Mouse (Mus musculus) midbrain, embryonic 14.5 days (tissue): ENCODE measurements around the gene Gon4l. TPM values are rescaled to one million over a fixed set of nuclear protein-coding genes. Genes with fewer than 3 reads are reported as not detected.
"Not testable (repeated sequence)": the region's sequence is repeated elsewhere in the genome, so short reads cannot be mapped to it uniquely, and the experiment has no call there.

Experiments used
- ATAC-seq: fragments of 200-750 bp; cut with Nextera tagmentation; 2 replicates; pipeline ENCODE4 v1.8.0; 2017; ENCODE audit warnings: moderate number of reproducible peaks, moderate library complexity; ENCODE audit not compliant: low FRiP score, low TSS enrichment
- DNase-seq: peaks from one replicate; pipeline ENCODE4 v3.0.0-alpha.2; 2015
- H3K27ac ChIP-seq: fragments of 300-500 bp; sonication (generic); replicated peaks from 2 replicates; pipeline ENCODE4 v1.5.1; 2014; ENCODE audit warnings: mild to moderate bottlenecking, low read depth, low read length, moderate library complexity
- H3K27me3 ChIP-seq: fragments of 300-500 bp; sonication (generic); 2 replicates; pipeline ENCODE4 v1.6.1; 2014; ENCODE audit warnings: low read length, control low read depth, mixed read lengths; ENCODE audit not compliant: control insufficient read depth, insufficient read depth
- H3K36me3 ChIP-seq: fragments of 300-500 bp; sonication (generic); 2 replicates; pipeline ENCODE4 v1.6.1; 2014; ENCODE audit warnings: low read length, control low read depth; ENCODE audit not compliant: control insufficient read depth, insufficient read depth
- H3K4me1 ChIP-seq: fragments of 300-500 bp; sonication (generic); 2 replicates; pipeline ENCODE4 v1.6.1; 2014; ENCODE audit warnings: mild to moderate bottlenecking, antibody characterized with exemption, low read length, control low read depth; ENCODE audit not compliant: control insufficient read depth, insufficient read depth
- H3K4me2 ChIP-seq: fragments of 300-500 bp; sonication (generic); 2 replicates; pipeline ENCODE4 v1.6.1; 2014; ENCODE audit warnings: mild to moderate bottlenecking, low read length, moderate library complexity
- H3K4me3 ChIP-seq: fragments of 300-500 bp; sonication (generic); replicated peaks from 2 replicates; pipeline ENCODE4 v1.5.1; 2014; ENCODE audit warnings: low read depth, low read length
- H3K9ac ChIP-seq: fragments of 300-500 bp; sonication (generic); replicated peaks from 2 replicates; pipeline ENCODE4 v1.6.1; 2014; ENCODE audit warnings: mild to moderate bottlenecking, low read length, moderate library complexity
- H3K9me3 ChIP-seq: fragments of 300-500 bp; sonication (generic); 2 replicates; pipeline ENCODE4 v1.6.1; 2016; ENCODE audit warnings: low read length, control low read depth, mixed read lengths; ENCODE audit not compliant: control insufficient read depth
- WGBS: fragments of 180-500 bp; shearing (Covaris S2); extraction: QIAGEN DNeasy Blood & Tissue Kit; methylation state at CpG from one replicate; pipeline ENCODE4 v1.1.7; 2014; 5-methylcytosine and 5-hydroxymethylcytosine counted together
- polyA plus RNA-seq: library from polyadenylated mRNA; unstranded; fragments of >200 nt; fragmentation: Nextera tagmentation; extraction: Ambion mirVana; gene quantifications from 2 replicates; pipeline ENCODE4 v1.2.1, GENCODE M21; 2014

Gon4l gene
- polyA plus RNA-seq, 1 experiment from 2014 or later = 18.3 TPM

DNA sequence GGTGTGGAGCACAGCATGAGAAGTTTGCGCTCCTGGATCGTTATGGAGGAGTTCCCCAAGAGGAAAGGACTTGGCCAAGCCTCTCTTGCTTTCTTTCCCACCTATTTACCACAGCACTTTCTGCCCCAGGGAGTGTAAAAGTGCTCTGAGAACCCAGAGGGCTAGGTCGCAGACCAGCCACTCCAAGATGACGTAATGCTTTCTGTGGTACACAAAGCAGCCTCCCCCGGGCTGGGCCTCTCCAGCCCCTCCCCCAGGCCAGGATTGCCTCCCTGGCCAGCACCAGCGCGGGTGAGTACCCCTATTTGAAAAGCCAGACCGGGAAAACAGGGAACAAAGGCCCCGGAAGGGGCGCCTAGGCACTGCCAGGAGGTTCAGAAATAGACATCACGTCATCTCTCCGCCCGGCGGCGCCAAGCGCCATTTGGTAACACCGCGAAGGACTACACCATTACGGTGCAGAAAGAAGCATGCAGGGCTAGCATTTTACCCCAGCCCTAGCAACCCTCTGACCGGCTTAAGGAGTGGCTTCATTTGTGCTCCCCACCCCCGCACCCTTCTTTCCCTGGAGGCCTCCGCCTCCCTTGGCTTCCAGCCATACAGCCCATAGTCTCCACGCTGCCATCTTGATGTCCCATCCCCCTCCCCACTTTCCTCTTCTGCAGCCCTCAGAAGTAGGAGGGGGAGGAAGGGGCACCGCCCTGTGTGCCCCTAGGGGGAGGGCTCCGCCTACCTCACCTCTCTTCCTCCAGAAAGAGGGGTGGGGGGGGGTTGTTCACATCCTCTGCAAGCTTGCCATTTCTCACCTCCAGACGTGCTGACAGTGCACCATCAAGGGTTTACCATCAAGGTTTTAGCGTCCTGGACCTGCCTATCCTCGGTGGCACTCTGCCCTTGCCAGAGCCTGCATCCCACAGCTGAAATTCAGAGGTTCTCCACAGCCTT lies 3.6 kb upstream of the Gon4l start:
- not testable (repeated sequence) for H3K36me3 ChIP-seq, H3K4me1 ChIP-seq, H3K9me3 ChIP-seq, H3K27me3 ChIP-seq
- under 1% methylated on average over 21 of the region's 28 CpGs for WGBS
- H3K4me2 ChIP-seq = peak overlapping the region; percentile 48
- H3K27ac ChIP-seq = peak overlapping the region; percentile 89
- peak overlapping the region; percentile 48; the same call in 1 of the 2 replicates for H3K9ac ChIP-seq
- ATAC-seq (peak; percentile 82), DNase-seq (peak; percentile 85)
- peak overlapping the region; percentile 45 for H3K4me3 ChIP-seq

DNA sequence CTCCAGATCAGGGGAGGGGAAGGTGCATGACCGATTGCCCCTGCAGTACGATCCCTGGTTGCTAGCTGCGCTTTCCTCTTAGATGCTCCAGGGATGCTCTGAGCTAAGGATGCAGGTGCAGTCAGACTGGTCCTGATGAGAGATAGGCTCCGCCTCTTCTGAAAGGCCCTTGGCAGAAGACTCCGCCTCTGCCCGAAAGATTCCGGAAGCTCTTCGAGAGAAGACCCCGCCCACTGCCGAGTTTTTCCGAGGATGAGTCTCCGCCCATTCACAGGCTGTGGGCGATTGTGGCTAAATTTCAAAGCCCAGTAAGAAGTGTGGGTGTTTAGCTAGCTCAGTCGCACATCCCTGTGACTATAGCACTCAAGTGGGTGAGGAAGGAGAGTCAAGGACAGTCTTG lies 2.6 kb upstream of the Gon4l start:
- peak; percentile 77 for ATAC-seq
- WGBS = under 1% methylated on average over 14 of the region's 14 CpGs
- H3K4me1 ChIP-seq, H3K27me3 ChIP-seq, H3K36me3 ChIP-seq, H3K27ac ChIP-seq, H3K9me3 ChIP-seq, H3K9ac ChIP-seq: not testable (repeated sequence)
- Histone ChIP-seq H3K4me3 (peak overlapping the region; percentile 45), H3K4me2 (peak overlapping the region; percentile 48)
- peak; percentile 88 for DNase-seq

DNA sequence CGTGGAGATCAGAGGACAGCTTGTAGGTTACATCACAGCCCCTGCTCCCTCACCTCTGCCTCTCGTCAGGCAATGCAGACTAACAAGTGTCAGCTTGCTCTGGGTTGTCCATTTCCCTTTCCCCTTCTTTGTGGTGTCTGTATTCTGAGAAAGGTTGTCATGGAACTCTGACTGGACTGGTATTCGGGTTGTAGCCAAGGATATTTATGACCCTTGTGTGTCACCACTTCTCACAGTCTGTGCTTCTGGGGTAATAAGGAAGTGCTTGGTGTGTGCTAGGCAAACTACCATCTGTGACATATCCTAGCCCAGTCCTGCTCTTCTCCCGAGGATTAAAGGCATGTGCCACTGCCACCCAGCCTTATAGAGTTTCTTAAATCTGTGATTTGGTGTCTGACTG lies 14.1 kb downstream of the Gon4l start:
- H3K27me3 ChIP-seq = no peaks in the 10 kb centered on the region
- DNase-seq (no peak), ATAC-seq (no peak)
- no peak overlapping the region for H3K4me2 ChIP-seq
- H3K4me3 ChIP-seq = no peak overlapping the region
- no peaks in the 10 kb centered on the region for H3K4me1 ChIP-seq
- no peak overlapping the region for H3K9ac ChIP-seq
- no peak overlapping the region for H3K27ac ChIP-seq
- H3K36me3 ChIP-seq = peaks cover 31% of the 10 kb centered on the region
- WGBS = 94% methylated on average over 4 of the region's 4 CpGs
- no peaks in the 10 kb centered on the region for H3K9me3 ChIP-seq

DNA sequence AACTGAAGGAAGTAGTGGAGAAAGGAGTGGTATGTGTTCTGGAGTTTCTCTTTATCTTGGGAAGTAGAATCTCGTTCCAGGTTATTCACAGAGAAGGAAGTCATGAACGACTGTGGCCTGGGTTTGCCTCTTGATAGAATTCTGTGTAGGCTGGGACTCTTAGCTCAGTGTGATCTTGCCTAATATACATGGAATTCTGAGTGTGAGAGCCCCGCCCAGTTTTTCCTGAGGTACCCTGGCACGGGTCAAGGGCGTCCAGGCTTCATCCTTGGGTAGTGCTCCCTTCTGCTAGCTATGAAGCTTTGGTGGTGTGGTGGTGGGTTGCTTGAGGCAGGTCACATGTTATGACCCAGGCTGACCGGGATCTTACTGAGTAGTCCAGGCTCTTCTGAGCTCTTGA lies 20.8 kb downstream of the Gon4l start:
- Histone ChIP-seq H3K27me3 (no peaks in the 10 kb centered on the region), H3K9me3 (no peaks in the 10 kb centered on the region), H3K36me3 (peaks cover 63% of the 10 kb centered on the region), H3K9ac (no peak overlapping the region), H3K4me1 (no peaks in the 10 kb centered on the region), H3K4me3 (no peak overlapping the region), H3K27ac (no peak overlapping the region), H3K4me2 (no peak overlapping the region)
- DNase-seq = no peak
- ATAC-seq = no peak
- WGBS = 93% methylated on average over 6 of the region's 6 CpGs

DNA sequence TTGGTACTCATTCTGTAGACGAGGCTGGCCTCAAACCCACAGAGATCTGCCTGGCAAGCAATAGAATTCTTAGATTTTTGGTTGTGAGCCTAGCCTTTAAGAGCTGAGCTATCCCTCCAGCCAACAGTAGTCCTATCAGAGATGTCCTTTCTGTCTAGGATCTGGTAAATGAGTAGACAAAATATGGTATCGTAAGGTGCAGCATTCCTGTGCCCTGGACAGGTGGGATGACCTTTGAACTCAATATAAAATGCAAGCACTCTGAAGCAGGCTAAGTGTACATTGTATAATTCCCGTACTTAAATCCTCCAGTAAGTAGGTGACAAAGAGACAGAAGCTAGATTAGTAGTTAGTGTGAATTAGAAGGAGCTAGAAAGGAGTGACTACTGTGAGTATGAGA lies 27.1 kb downstream of the Gon4l start:
- Histone ChIP-seq H3K27ac (no peak overlapping the region), H3K9me3 (no peaks in the 10 kb centered on the region), H3K36me3 (peaks cover 88% of the 10 kb centered on the region), H3K4me2 (no peak overlapping the region), H3K27me3 (no peaks in the 10 kb centered on the region), H3K9ac (no peak overlapping the region), H3K4me1 (no peaks in the 10 kb centered on the region), H3K4me3 (no peak overlapping the region)
- ATAC-seq (no peak), DNase-seq (no peak)
- 96% methylated on average over 3 of the region's 3 CpGs for WGBS

DNA sequence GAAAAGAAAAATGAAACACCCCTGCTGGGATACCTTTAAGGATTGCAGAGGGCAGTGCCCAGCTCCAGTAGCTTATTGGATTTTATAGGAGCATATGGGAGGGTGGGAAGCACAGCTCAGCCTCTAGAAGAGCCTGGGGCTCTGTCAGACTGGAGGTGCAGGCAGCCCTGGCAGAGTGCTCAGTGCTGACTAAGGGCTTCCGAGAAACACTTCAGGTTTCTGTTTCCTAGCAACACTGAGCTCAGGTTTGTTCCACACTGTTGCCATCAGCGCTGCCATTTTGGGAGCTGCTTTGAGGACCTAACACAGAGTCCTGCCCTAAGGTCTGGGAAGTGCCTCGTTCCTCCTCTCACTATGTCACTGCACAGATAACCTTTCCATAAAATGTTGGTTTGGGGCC lies 31.7 kb downstream of the Gon4l start:
- not testable (repeated sequence) for H3K9me3 ChIP-seq, H3K27me3 ChIP-seq, H3K4me2 ChIP-seq, H3K9ac ChIP-seq, H3K27ac ChIP-seq, ATAC-seq, H3K4me3 ChIP-seq, DNase-seq, H3K4me1 ChIP-seq
- no CpG with 5 or more reads among the region's 3 CpGs for WGBS
- peaks cover 44% of the 10 kb centered on the region for H3K36me3 ChIP-seq

DNA sequence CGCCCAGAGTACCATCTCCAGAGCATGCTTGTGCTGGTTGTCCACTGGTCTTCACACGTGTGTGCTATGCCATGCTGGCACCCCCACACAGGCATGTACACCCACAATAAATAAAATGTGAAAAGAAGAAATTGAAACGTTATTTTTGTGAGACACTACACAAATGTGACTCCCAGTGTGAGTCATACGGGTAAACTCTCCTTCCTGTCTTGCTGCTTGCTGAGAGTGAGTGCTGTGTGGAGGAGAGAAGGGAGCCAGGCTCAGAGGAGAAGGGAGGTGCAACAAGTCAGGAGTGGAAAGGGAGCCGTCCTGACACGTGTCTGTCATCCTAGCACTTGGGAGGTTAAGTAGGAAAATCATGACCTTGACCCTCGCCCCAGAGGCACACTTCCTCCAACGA lies 32.1 kb downstream of the Gon4l start:
- H3K4me3 ChIP-seq, H3K27ac ChIP-seq, H3K9me3 ChIP-seq, ATAC-seq, H3K4me1 ChIP-seq, DNase-seq, H3K27me3 ChIP-seq, H3K4me2 ChIP-seq, H3K9ac ChIP-seq: not testable (repeated sequence)
- peaks cover 40% of the 10 kb centered on the region for H3K36me3 ChIP-seq
- WGBS = no CpG with 5 or more reads among the region's 8 CpGs

DNA sequence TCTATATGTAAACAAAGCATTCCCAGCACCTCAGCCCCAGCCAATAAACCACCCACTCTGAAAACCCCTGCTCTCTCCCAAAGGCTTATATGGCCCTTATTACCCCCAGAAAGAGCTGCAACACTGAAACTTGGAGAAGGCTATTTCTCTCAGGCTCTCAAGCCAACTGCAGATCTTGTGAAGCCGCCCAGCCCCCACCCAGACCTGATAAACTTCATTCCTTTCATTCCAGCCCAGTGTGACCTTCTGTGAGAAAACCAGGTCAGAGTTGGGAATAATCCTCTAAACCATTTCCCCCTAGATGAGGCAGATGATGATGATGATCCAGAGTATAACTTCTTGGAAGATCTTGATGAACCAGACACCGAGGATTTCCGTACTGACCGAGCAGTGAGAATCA lies 33.4 kb downstream of the Gon4l start:
- not testable (repeated sequence) for H3K9me3 ChIP-seq, H3K27me3 ChIP-seq, ATAC-seq, DNase-seq, H3K4me1 ChIP-seq, H3K4me3 ChIP-seq, H3K4me2 ChIP-seq, H3K9ac ChIP-seq, H3K27ac ChIP-seq
- H3K36me3 ChIP-seq = peaks cover 28% of the 10 kb centered on the region
- 100% methylated on average over 1 of the region's 4 CpGs for WGBS

DNA sequence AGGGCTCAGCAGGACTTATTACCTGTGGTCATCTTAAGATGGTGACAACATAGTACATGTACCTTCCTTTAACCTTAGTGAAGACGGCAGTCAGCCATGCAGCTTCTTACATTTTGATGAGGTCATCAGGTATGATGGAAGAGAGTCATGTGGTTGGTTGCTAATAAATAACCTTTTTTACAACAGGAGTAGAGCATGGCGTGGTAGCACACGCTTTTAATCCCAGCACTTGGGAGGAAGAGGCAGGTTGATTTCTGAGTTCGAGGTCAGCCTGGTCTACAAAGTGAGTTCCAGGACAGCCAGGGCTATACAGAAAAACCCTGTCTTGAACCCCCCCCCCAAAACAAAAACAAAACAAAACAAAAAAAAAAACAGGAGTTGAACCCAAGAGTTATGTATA lies 47.5 kb downstream of the Gon4l start:
- H3K27ac ChIP-seq, H3K4me1 ChIP-seq, H3K4me3 ChIP-seq, DNase-seq, ATAC-seq, H3K4me2 ChIP-seq, H3K9ac ChIP-seq, H3K36me3 ChIP-seq, H3K9me3 ChIP-seq, H3K27me3 ChIP-seq: not testable (repeated sequence)
- WGBS = 95% methylated on average over 4 of the region's 4 CpGs
